Mouse (Mus musculus) left cerebral cortex, adult 2 months (tissue): ENCODE data around the gene Ercc5. TPM values are rescaled to one million over a fixed set of nuclear protein-coding genes. Genes with fewer than 3 reads are reported as not detected.

ENCODE experiments used
- DNase-seq, 2 experiments: peaks; one replicate each; pipeline ENCODE4 v3.0.0; 2021 to 2022; ENCODE audit warnings: low spot score in 2 of 2, mixed read lengths in 1 of 2; ENCODE audit errors: extremely low spot score in 1 of 2
- H3K27ac ChIP-seq: fragments of 200-600 bp; 2 replicates; pipeline ENCODE4 v1.8.1; 2022
- H3K4me3 ChIP-seq: fragments of 200-600 bp; 2 replicates; pipeline ENCODE4 v1.8.1; 2022
- CTCF ChIP-seq: fragments of 200-600 bp; IDR thresholded peaks from 2 replicates; pipeline ENCODE4 v1.8.1; 2022; ENCODE audit warnings: antibody characterized with exemption, mild to moderate bottlenecking, moderate library complexity
- intact Hi-C: fragments of 180-260 bp; cut with DNase I; formaldehyde crosslinking; loops from one replicate; pipeline ENCODE4 v1.15.1; 2025
- total RNA-seq, 2 experiments: library from RNA; stranded (reverse); gene quantifications; 2 replicates each; pipeline ENCODE4 v1.2.3; 2021

Ercc5 gene
- total RNA-seq, 2 experiments from 2014 or later: 24.6 TPM

DNA sequence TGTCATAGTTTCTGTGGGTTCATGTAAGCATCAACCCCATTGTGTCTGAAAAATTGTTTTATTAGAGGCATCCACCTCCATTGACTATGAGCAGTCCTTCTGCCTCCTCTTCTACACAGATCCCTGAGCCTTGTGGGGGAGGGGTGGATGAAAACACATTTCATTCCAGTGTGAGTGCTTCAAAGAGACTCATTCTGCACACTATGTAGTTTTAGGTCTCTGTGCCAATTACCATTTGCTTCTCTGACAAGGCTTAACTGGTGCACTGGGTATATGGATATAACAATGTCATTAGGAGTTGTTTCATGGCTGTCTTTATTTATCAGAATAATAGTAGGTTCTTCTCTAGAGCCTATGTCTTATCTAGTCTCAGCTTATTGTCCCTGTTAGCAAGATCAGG lies 38.9 kb downstream of the Ercc5 start:
- DNase-seq: peak in 1 of 2 experiments; percentile 22
- no peak for TF ChIP-seq CTCF
- no peak overlapping the region for H3K27ac ChIP-seq
- intact Hi-C loops: no loop called here
- H3K4me3 ChIP-seq: no peak overlapping the region

GRCm38 (mm10) chr1:44198273-44199171 lies 51.0 kb downstream of the Ercc5 start:
- intact Hi-C loops: no loop called here
- Histone ChIP-seq H3K4me3 (peak overlapping the region; percentile 47), H3K27ac (0 out of 2 replicates have a peak overlapping the region, but pooled peaks have one; percentile 32)
- DNase-seq: peak; percentile 19 to 31
- no peak for TF ChIP-seq CTCF

DNA sequence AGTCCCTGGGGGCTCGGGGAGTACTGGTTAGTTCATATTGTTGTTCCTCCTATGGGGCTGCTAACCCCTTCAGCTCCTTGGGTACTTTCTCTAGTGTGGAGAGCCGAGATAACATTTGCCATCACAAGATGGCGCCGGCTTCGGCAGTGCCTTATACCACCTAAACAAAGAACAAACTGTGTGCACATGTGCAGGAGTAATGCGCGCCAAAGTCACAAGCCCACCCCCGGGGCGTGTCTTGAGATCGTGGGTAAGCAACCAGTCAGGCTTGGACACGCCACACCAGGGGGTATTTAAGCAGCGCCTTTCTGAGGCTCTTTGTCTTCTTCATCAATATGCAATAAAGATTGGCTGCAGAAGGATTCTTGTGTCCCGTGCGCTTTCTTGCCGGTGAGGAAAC lies 55.3 kb downstream of the Ercc5 start:
- no peak for TF ChIP-seq CTCF
- no peak for DNase-seq
- Histone ChIP-seq H3K4me3 (no peak overlapping the region), H3K27ac (no peak overlapping the region)
- intact Hi-C loops: no loop called here

DNA sequence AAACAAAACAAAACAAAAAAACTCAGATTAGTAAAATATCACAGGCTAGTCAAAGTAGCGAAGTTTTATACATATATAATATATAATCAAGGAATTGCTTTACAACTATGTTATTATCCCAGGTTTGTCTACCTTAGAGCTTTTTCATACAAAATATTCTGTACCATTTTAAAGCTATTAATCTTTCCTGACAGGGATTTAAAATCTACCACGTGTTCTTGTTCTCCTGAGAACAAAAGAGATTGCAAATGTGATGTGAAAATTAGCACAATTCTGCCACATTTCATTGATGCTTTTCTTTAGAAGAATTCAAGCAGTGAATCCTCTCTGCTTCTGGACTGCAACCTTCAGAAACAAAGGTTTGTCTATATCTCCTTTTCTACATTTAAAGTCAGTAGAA lies 66.9 kb downstream of the Ercc5 start:
- Histone ChIP-seq H3K27ac (no peak overlapping the region), H3K4me3 (no peak overlapping the region)
- intact Hi-C loops: no loop called here
- DNase-seq: no peak
- no peak for TF ChIP-seq CTCF

GRCm38 (mm10) chr1:44216352-44217116 lies 69.0 kb downstream of the Ercc5 start:
- Histone ChIP-seq H3K4me3 (no peak overlapping the region), H3K27ac (no peak overlapping the region)
- no peak for DNase-seq
- intact Hi-C loops: no loop called here
- no peak for TF ChIP-seq CTCF

DNA sequence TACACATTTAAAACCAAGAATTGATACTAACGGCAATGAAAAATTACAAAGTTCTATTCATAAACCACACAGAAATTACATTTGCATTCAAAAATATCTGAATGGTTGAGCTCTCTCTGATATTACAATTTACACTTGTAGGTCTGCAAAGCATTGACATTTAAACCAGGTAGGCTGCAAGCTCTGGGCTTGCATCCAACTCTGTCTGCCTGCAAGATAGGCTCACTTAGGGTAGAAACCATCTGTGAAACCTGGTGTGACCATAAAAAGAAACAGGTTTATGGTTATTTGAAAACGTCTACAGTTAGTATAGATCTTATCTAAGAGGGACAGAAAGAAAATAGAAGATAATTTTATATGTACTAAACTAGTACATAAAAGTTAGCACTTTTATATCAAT lies 69.6 kb downstream of the Ercc5 start:
- H3K4me3 ChIP-seq: no peak overlapping the region
- no peak for DNase-seq
- intact Hi-C loops: no loop called here
- TF ChIP-seq CTCF: no peak
- H3K27ac ChIP-seq: no peak overlapping the region; the same call in 1 of the 2 replicates

DNA sequence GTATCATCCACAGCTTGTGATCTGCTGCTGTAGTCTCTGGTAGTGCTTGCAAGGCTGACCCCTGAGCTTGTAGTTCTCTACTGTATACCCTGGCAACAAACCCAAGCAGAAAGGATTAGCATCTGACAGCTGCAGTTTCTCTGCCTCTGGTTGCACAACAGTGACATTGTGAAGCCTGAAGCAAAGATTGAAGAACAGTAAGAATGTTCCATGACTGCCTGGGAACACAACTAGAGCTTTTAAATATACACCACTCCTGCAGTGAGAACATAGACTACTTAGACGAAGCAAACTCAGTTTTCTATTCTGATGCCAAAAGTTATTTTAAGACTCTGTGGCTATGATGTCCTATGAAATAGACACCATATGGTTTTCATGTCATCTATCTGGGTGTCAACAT lies 71.3 kb downstream of the Ercc5 start, which contains the start of gene Mettl21e:
TSS of gene Mettl21e (minus strand) at position 86 of the 400 bp plus-strand sequence.
- TF ChIP-seq CTCF: no peak
- no peak for DNase-seq
- H3K4me3 ChIP-seq: no peak within 1 kb of the TSS
- peak within 1 kb of the TSS; percentile 58; the same call in 1 of the 2 replicates for H3K27ac ChIP-seq
- intact Hi-C loops: no loop called here

GRCm38 (mm10) chr1:44229044-44229443 lies 81.5 kb downstream of the Ercc5 start:
- Histone ChIP-seq H3K4me3 (no peak overlapping the region), H3K27ac (no peak overlapping the region)
- peak; percentile 53 to 54 for DNase-seq
- intact Hi-C loops: loop anchor here (1.0 to 5.0 kb wide), 3 partner anchors 512 to 1538 kb away; no protein-coding TSS in a partner anchor
- peak; percentile 81 for TF ChIP-seq CTCF

Other genes with a start within 250 kb of the Ercc5 start
- gene Tpp2, start 214.1 kb upstream of the Ercc5 start, total RNA-seq: 10 to 100 TPM; 47.4 to 50.5 TPM
- not detected for gene Mettl21c, start 127.7 kb upstream of the Ercc5 start, total RNA-seq
- gene Gm8251, start 85.8 kb upstream of the Ercc5 start, total RNA-seq: not detected
- gene Tex30, start 45.3 kb upstream of the Ercc5 start, total RNA-seq: 10 to 100 TPM in 1 of 2 experiments, 1 to 10 TPM in 1; 9.6 to 10.5 TPM
- 1 to 10 TPM; 8.3 to 8.9 TPM for gene Kdelc1, start 28.9 kb upstream of the Ercc5 start, total RNA-seq
- 10 to 100 TPM; 32.0 to 38.9 TPM for gene Bivm, start 28.8 kb upstream of the Ercc5 start, total RNA-seq
- not detected for gene Mettl21e, start 71.2 kb downstream of the Ercc5 start, total RNA-seq